Mouse (Mus musculus) intestine, embryonic 15.5 days (tissue): ENCODE measurements around the gene Vmn1r6. TPM values are rescaled to one million over a fixed set of nuclear protein-coding genes. Genes with fewer than 3 reads are reported as not detected.
"Not testable (repeated sequence)": the region's sequence is repeated elsewhere in the genome, so short reads cannot be mapped to it uniquely, and the experiment has no call there.

ENCODE experiments used
- ATAC-seq: fragments of 200-750 bp; cut with Nextera tagmentation; 2 replicates; pipeline ENCODE4 v1.8.0; 2017; ENCODE audit warnings: moderate TSS enrichment, moderate library complexity
- H3K27ac ChIP-seq: fragments of 300-500 bp; sonication (generic); 2 replicates; pipeline ENCODE4 v1.5.1; 2015; ENCODE audit warnings: mild to moderate bottlenecking, inconsistent platforms
- H3K27me3 ChIP-seq: fragments of 300-500 bp; sonication (generic); replicated peaks from 2 replicates; pipeline ENCODE4 v1.6.1; 2015; ENCODE audit warnings: inconsistent platforms
- H3K36me3 ChIP-seq: fragments of 300-500 bp; sonication (generic); 2 replicates; pipeline ENCODE4 v1.6.1; 2015; ENCODE audit warnings: inconsistent platforms
- H3K4me1 ChIP-seq: fragments of 300-500 bp; sonication (generic); replicated peaks from 2 replicates; pipeline ENCODE4 v1.6.1; 2015; ENCODE audit warnings: inconsistent platforms
- H3K4me2 ChIP-seq: fragments of 300-500 bp; sonication (generic); replicated peaks from 2 replicates; pipeline ENCODE4 v1.6.1; 2015; ENCODE audit warnings: mild to moderate bottlenecking, inconsistent platforms
- H3K4me3 ChIP-seq: fragments of 300-500 bp; sonication (generic); replicated peaks from 2 replicates; pipeline ENCODE4 v1.5.1; 2015; ENCODE audit warnings: inconsistent platforms
- H3K9ac ChIP-seq: fragments of 300-500 bp; sonication (generic); 2 replicates; pipeline ENCODE4 v1.6.1; 2015; ENCODE audit warnings: inconsistent platforms
- H3K9me3 ChIP-seq: fragments of 300-500 bp; sonication (generic); 2 replicates; pipeline ENCODE4 v1.6.1; 2016; ENCODE audit warnings: inconsistent platforms
- WGBS: fragments of 180-500 bp; shearing (Covaris S2); methylation state at CpG from one replicate; pipeline ENCODE4 v1.1.7; 2015; 5-methylcytosine and 5-hydroxymethylcytosine counted together
- polyA plus RNA-seq: library from polyadenylated mRNA; unstranded; fragments of >200 nt; fragmentation: Nextera tagmentation; extraction: Ambion mirVana; gene quantifications from 2 replicates; pipeline ENCODE4 v1.2.1, GENCODE M21; 2015

Gene Vmn1r6
- not detected in 2 replicates for polyA plus RNA-seq

GRCm38 (mm10) chr6:56996943-56997342, at the start of gene Vmn1r6:
Vmn1r6 (plus strand) TSS chr6:56997243.
- Histone ChIP-seq H3K4me2 (no peak within 1 kb of the TSS), H3K27ac (no peak within 1 kb of the TSS), H3K4me3 (no peak within 1 kb of the TSS), H3K36me3 (no peaks in the 10 kb centered on the region), H3K27me3 (no peaks in the 10 kb centered on the region), H3K4me1 (no peaks in the 10 kb centered on the region), H3K9ac (no peak within 1 kb of the TSS), H3K9me3 (no peaks in the 10 kb centered on the region)
- WGBS: 83% methylated on average over 2 of the region's 2 CpGs
- ATAC-seq: no peak

- Histone ChIP-seq H3K4me3 (no peak overlapping the region), H3K4me2 (no peak overlapping the region), H3K27ac (no peak overlapping the region), H3K4me1 (no peaks in the 10 kb centered on the region), H3K9me3 (no peaks in the 10 kb centered on the region), H3K9ac (no peak overlapping the region), H3K27me3 (no peaks in the 10 kb centered on the region), H3K36me3 (no peaks in the 10 kb centered on the region)
- ATAC-seq: no peak
- WGBS: 70% methylated on average over 5 of the region's 5 CpGs
Measured at GRCm38 (mm10) chr6:56956436-56956835, 40.6 kb upstream of the Vmn1r6 start.

GRCm38 (mm10) chr6:56969973-56970372, 27.1 kb upstream of the Vmn1r6 start, which contains the start of gene Vmn1r5:
Vmn1r5 (plus strand) TSS chr6:56970273.
- no peak within 1 kb of the TSS for H3K4me2 ChIP-seq
- no peak within 1 kb of the TSS for H3K27ac ChIP-seq
- H3K4me3 ChIP-seq: no peak within 1 kb of the TSS
- ATAC-seq: no peak
- H3K4me1 ChIP-seq: no peaks in the 10 kb centered on the region
- no peaks in the 10 kb centered on the region for H3K27me3 ChIP-seq
- H3K9me3 ChIP-seq: no peaks in the 10 kb centered on the region
- no peak within 1 kb of the TSS for H3K9ac ChIP-seq
- H3K36me3 ChIP-seq: no peaks in the 10 kb centered on the region

- H3K4me2 ChIP-seq, H3K9ac ChIP-seq, H3K9me3 ChIP-seq, H3K4me1 ChIP-seq, H3K36me3 ChIP-seq, H3K27me3 ChIP-seq, H3K27ac ChIP-seq, H3K4me3 ChIP-seq, ATAC-seq: not testable (repeated sequence)
- WGBS: 87% methylated on average over 2 of the region's 2 CpGs
Measured at GRCm38 (mm10) chr6:57025224-57025623, 28.2 kb downstream of the Vmn1r6 start, which contains the start of gene Vmn1r7. Vmn1r7 (minus strand) TSS chr6:57025324.

GRCm38 (mm10) chr6:57031984-57032383, 34.9 kb downstream of the Vmn1r6 start, which contains the start of gene Vmn1r8:
Vmn1r8 (plus strand) TSS chr6:57032284.
- no peak within 1 kb of the TSS for H3K27ac ChIP-seq
- no peaks in the 10 kb centered on the region for H3K9me3 ChIP-seq
- no peak for ATAC-seq
- H3K4me2 ChIP-seq: no peak within 1 kb of the TSS
- H3K4me3 ChIP-seq: no peak within 1 kb of the TSS
- H3K9ac ChIP-seq: no peak within 1 kb of the TSS
- no peaks in the 10 kb centered on the region for H3K4me1 ChIP-seq
- H3K27me3 ChIP-seq: no peaks in the 10 kb centered on the region
- no peaks in the 10 kb centered on the region for H3K36me3 ChIP-seq

GRCm38 (mm10) chr6:57034674-57035073, 37.6 kb downstream of the Vmn1r6 start:
- H3K9ac ChIP-seq: no peak overlapping the region
- H3K4me2 ChIP-seq: no peak overlapping the region
- H3K27me3 ChIP-seq: no peaks in the 10 kb centered on the region
- H3K4me3 ChIP-seq: no peak overlapping the region
- H3K27ac ChIP-seq: no peak overlapping the region
- WGBS: 74% methylated on average over 2 of the region's 2 CpGs
- no peaks in the 10 kb centered on the region for H3K36me3 ChIP-seq
- H3K9me3 ChIP-seq: no peaks in the 10 kb centered on the region
- no peaks in the 10 kb centered on the region for H3K4me1 ChIP-seq
- ATAC-seq: no peak

Other genes with a start within 250 kb of the Vmn1r6 start
- gene Kbtbd2, start 199.4 kb upstream of the Vmn1r6 start, polyA plus RNA-seq: 20.9 and 23.5 TPM in 2 replicates
- gene Fkbp9, start 165.2 kb upstream of the Vmn1r6 start, polyA plus RNA-seq: 106 and 109 TPM in 2 replicates
- gene Nt5c3, start 73.3 kb upstream of the Vmn1r6 start, polyA plus RNA-seq: 66.9 and 73.3 TPM in 2 replicates
- 0.32 and 0.49 TPM in 2 replicates for gene Vmn1r4, start 73.2 kb upstream of the Vmn1r6 start, polyA plus RNA-seq
- gene Vmn1r5, start 27.0 kb upstream of the Vmn1r6 start, polyA plus RNA-seq: not detected in 2 replicates
- gene Vmn1r7, start 28.1 kb downstream of the Vmn1r6 start, polyA plus RNA-seq: not detected in 2 replicates
- not detected in 2 replicates for gene Vmn1r8, start 35.0 kb downstream of the Vmn1r6 start, polyA plus RNA-seq
- gene Vmn1r9, start 69.5 kb downstream of the Vmn1r6 start, polyA plus RNA-seq: not detected in 2 replicates
- not detected in 2 replicates for gene Vmn1r10, start 112.2 kb downstream of the Vmn1r6 start, polyA plus RNA-seq
- gene Vmn1r11, start 136.2 kb downstream of the Vmn1r6 start, polyA plus RNA-seq: not detected in 2 replicates
- gene Vmn1r12, start 159.7 kb downstream of the Vmn1r6 start, polyA plus RNA-seq: not detected in 2 replicates
- gene Vmn1r13, start 206.0 kb downstream of the Vmn1r6 start, polyA plus RNA-seq: not detected in 2 replicates
- not detected in 2 replicates for gene Vmn1r14, start 234.4 kb downstream of the Vmn1r6 start, polyA plus RNA-seq